Mouse (Mus musculus) cortical plate, adult 2 months (tissue): ENCODE measurements around the gene Nkpd1.

Experiments
- CTCF ChIP-seq: fragments of 200-500 bp; IDR thresholded peaks from 2 replicates; pipeline ENCODE4 v1.5.1; 2011; ENCODE audit warnings: mild to moderate bottlenecking, control low read depth, low read length; ENCODE audit not compliant: insufficient read depth; ENCODE audit errors: extremely low read depth
- POLR2A ChIP-seq: fragments of 200-500 bp; IDR thresholded peaks from 2 replicates; pipeline ENCODE4 v1.6.1; 2011; ENCODE audit warnings: mild to moderate bottlenecking, low read length, control low read depth; ENCODE audit not compliant: insufficient read depth; ENCODE audit errors: extremely low read depth

GRCm38 (mm10) chr7:19523017-19523756 is 5.5 kb downstream of the Nkpd1 start:
- no peak for TF ChIP-seq POLR2A
- TF ChIP-seq CTCF = no peak
